Mouse (Mus musculus) urinary bladder, postnatal 14 days (tissue): ENCODE results near the gene Platr17.
"Not testable (repeated sequence)": the region's sequence is repeated elsewhere in the genome, so short reads cannot be mapped to it uniquely, and the experiment has no call there.

ENCODE experiments used
- DNase-seq: peaks from one replicate; pipeline ENCODE4 v3.0.0; 2021; ENCODE audit warnings: low spot score

The Platr17 gene

DNA sequence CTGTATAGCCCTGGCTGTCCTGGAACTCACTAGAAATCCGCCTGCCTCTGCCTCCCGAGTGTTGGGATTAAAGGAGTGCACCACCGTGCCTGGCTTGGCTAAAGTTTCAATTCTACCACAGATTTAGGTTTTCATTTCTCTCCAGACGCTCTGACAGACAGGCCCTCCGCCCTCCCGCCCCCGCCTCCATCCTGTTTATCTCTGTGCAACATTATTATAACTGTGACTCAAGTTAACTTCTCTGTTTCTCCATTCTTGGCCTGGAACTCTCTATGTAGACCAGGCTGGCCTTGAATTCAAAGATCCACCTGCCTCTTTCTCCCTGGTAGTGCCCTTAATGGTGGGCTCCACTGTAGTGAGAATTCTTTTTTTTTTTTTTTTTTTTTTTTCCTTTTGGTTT lies 2.4 kb upstream of the Platr17 start:
- no peak for DNase-seq

DNA sequence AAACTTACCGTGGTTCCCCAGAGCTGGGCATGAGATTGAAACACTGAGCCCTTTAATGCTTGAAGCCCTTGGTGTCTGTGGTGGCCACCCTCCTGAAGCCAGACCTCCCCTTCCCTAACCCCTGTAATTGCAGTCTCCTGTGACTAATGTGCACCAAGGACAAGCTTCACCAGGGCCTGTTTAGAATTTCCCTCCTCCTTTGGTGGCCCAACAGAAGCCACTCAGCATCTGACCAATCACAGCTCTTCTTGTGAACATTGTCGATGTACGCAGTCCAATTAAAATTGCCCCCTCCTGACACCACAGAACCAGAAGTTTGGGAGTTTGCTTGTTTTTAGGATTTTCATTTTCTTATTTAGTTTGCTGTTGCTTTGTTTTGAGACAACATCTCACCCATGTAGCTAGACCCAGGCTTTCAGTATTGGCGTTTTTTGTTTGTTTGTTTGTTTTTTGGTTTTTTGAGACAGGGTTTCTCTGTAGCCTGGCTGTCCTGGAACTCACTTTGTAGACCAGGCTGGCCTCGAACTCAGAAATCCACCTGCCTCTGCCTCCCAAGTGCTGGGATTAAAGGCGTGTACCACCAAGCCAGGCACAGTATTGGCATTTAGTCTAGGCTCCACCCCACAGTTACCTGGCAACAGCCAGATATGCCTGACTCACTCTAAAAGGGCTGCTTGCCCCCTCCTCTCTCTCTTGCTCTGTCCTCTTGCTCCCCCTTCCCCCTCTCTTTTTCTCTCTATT lies 854 bp upstream of the Platr17 start:
- not testable (repeated sequence) for DNase-seq

DNA sequence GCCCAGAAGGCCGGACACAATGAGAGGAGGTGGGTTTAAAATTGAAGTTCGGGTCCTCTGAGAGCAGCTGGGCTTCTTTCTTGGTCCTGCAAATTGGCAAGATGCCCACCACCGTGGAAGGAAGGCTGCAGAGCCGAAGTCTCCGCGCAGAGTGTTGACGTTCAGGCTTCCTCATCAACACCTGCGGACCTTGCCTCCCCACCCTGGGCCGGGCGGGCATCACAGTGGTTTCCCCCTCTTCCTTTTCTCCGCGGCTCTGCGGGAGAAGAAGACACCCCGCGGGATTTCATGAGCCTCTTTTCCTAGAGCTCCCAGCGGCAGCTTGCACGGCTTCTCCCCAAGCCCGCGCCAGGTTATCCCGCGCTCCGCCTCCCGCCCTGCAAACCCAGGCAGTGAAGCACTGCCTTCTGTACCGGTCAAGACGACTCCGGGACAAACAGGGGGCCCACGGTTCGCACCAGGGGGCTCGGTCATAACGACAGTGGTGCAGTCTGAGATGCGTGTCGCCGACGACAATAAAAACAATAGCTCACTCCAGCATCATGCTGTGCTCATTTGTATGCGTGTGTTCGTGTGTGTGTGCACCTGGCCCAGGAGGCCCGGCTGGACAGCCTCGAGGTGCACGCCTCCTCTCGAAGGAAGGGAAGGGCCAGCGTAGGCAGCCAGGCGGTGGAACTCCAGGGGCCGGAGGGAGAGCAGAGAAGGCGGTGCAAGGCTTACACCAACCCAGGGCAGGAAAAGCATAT lies 3.6 kb downstream of the Platr17 start:
- DNase-seq, result peak; percentile 47

DNA sequence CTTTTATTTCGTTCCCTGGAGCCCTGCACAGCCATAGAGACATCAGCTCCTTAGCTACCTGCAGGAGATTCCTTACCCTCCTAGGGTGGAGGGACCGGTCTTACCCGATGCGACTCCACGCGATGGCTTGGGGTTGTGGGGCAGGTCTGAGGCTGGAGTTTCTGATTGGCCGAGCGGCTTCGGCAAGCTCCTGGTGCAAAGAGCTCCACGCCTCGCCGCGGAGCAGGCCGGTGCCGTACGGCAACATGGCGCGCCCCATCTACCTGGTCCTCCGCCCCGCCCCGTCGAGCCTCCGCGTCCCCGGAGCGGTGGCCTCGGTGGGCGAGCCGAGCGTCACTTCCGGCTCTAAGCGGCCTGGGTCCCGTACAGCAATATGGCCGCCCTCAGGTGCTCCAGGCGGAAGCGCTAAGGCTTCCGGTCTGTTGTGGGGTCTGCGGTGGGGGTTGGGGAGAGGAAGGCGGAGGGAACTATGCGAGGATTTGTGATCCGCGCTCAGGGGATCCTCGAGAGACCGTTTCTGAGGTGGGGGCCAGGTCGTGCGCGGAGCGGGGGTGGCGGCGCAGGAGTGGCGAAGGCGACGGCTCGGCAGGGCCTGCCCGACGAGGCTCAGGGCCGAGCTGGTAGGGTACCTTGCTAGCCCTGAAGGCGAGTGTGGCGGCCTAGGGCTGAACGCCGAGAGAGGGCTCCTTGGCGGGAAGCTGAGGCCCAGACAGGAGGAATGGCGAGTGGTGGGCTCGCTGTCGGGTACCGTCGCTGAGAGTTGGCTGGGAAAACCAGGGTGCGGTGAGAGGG lies 4.3 kb downstream of the Platr17 start, which contains the start of gene Daxx:
Gene Daxx, plus strand, starts transcription at position 338 of the 792 bp plus-strand sequence.
- DNase-seq, result peak; percentile 99

DNA sequence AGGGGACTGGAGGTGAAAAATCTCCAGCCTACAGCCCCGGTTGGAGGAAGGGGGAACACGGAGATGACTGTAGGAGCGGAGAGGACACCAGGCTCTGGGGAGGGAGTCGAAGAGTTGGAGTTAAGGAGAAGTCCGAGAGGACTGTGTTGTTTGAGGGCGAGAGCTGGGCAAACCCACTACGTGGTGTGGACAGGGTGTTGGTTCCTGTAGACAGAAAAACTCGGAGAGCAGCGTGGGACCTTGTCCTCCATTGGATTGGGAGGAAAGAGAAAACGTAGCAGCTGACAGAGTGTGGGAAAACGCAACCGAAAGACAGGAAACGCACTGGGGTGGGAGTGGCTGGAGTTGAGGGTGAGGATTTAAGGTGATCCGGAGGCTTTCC lies 4.9 kb downstream of the Platr17 start:
- peak; percentile 59 for DNase-seq

DNA sequence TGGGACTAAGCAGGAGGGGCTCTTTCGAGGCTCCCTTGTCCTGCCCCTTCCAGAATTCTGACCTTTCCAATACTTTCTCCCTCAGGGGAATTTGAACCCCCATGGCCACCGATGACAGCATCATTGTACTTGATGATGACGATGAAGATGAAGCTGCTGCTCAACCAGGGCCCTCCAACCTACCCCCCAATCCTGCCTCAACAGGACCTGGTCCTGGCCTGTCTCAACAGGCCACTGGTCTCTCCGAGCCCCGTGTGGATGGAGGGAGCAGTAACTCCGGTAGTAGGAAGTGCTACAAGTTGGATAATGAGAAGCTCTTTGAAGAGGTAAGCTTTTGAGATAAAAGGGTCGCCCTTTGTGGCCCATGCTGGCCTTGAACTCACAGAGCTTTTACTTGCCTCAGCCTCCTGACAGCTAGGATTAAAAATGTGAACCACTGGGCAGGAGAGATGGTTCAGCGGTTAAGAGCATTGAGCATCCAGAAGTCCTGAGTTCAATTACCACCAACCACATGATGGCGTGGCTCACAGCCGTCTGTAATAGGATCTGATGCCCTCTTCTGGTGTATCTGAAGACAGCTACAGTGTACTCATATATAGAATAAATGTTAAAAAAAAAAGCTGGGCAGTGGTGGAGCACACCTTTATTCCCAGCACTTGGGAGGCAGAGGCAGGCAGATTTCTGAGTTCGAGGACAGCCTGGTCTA lies 5.6 kb downstream of the Platr17 start:
- no peak for DNase-seq

DNA sequence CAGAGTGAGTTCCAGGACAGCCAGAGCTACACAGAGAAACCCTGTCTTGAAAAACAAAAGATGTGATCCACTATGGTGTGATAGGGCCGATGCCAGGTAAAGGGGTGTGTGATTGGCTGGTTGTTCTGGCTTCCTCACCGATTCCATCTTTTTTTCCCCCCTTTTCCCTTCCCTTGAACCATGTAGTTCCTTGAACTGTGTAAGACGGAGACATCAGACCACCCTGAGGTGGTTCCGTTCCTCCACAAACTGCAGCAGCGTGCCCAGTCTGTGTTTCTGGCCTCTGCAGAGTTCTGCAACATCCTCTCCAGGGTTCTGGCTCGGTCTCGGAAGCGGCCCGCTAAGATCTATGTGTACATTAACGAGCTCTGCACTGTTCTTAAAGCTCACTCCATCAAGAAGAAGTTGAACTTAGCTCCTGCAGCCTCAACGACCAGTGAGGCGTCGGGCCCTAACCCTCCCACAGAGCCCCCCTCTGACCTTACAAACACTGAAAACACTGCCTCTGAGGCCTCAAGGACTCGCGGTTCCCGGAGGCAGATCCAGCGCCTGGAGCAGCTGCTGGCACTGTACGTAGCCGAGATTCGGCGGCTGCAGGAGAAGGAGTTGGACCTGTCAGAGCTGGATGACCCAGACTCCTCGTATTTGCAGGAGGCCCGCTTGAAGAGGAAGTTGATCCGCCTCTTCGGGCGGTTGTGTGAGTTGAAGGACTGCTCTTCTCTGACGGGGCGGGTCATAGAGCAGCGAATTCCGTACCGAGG lies 6.3 kb downstream of the Platr17 start:
- DNase-seq, result no peak

DNA sequence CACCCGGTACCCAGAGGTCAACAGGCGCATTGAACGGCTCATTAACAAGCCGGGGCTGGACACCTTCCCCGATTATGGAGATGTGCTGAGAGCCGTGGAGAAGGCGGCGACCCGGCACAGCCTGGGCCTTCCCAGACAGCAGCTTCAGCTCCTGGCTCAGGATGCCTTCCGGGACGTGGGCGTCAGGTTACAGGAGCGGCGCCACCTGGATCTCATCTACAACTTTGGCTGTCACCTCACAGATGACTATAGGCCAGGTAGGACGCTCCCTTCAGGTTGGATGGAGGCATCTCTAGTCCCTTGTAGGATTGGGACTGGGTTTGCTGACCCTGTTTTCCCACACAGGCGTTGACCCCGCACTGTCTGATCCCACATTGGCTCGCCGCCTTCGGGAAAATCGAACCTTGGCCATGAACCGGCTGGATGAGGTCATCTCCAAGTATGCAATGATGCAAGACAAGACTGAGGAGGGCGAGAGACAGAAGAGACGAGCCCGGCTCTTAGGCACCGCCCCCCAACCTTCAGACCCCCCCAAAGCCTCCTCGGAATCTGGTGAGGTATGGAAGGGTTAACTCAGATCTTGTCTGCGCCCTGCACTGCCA lies 7.0 kb downstream of the Platr17 start:
- DNase-seq, result no peak

DNA sequence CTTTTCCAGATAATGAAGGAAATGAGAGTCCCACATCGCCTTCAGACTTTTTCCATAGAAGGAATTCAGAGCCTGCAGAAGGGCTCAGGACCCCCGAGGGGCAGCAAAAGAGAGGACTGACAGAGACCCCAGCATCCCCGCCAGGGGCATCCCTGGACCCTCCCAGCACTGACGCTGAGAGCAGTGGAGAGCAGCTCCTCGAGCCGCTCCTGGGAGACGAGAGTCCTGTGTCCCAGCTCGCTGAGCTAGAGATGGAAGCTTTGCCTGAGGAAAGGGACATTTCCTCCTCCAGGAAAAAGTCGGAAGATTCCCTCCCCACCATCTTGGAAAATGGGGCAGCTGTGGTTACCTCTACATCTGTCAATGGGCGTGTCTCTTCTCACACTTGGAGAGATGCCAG lies 8.3 kb downstream of the Platr17 start:
- no peak for DNase-seq

DNA sequence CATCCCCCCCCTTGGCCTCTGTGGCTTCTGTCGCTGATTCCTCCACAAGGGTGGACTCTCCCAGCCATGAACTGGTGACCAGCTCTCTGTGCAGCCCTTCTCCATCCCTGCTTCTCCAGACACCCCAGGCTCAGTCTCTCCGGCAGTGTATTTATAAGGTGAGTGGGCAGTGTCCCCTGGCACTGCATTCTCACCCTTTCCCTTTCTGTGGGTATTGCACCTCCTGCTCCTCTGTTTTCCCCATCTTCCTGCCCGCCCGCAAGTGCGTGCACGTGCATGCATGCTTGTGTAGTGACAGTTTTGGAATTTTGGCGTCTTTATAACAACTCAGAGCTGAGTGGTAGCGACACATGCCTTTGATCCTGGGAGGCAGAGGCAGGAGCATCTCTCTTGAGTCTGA lies 9.0 kb downstream of the Platr17 start:
- no peak for DNase-seq

DNA sequence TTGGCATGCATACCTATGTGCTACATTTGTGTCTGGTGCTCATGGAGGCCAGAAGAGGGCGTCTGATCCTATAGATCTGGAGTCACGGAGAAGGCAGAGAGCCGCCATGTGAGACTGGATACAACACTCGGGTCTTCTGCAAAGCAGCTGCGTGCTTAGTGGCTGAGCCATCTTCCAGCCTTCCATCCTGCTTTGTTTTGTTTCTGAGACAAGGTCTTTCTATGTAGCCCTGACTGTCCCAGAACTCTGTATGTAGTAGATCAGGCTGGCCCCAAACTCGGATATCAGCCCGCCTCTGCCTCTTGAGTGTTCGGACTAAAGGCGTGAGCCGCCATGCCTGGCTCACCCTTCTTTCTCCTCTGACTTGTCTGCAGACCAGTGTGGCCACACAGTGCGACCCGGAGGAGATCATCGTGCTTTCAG lies 10.0 kb downstream of the Platr17 start:
- no peak for DNase-seq

DNA sequence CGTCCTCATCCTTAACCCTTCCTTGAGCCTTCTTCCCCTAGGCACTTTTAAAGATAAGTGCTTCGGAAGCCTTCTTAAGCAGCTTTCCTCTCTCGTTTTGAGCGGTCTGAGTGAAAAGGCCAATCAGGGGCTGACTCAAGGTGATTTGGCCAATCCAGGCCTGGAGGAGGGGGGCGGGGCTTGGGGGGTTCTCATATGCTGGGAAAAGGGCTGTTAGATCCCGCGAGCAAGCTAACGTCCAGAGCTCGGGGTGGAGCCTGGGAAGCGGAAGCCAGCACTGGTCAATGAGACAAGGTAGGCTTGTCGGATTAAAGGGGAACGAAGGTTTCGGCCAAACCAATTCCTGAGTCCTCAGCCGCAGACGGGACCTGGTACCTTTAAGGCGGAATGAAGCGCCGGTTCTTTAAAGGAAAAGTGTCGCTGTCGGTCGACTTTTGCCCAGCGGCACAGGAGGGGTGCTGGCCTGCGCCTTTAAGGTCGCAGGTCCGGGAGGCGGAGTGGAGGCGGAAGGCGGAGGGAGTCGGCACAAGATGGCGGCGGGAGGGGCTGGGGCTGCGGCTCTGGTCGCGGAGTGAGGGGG lies 10.8 kb downstream of the Platr17 start, which contains the start of the genes Tapbp and Zbtb22:
Gene Tapbp, plus strand, starts transcription at position 229 of the 580 bp plus-strand sequence.
Gene Zbtb22, plus strand, starts transcription at position 234 of the 580 bp plus-strand sequence.
- peak; percentile 95 for DNase-seq

DNA sequence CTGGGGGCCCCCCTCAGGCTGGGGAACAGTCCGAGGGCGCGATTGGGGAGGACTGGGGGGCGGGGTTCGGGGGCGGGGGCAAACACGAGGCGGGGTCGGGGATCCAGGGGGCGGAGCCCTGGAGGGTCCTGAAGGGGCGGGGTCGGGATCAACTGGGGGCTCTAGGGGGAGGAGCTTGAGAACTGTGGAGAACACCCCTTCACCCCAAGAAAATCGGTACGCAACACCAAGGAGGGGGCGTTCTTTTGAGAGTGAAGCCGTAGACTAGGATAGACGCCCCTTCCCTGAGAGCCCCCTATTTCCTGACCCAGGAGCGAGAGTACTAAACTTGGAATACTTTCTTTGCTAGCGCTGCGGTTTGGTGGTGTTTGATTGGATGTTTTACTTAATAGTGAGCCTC lies 11.4 kb downstream of the Platr17 start:
- DNase-seq, result no peak

DNA sequence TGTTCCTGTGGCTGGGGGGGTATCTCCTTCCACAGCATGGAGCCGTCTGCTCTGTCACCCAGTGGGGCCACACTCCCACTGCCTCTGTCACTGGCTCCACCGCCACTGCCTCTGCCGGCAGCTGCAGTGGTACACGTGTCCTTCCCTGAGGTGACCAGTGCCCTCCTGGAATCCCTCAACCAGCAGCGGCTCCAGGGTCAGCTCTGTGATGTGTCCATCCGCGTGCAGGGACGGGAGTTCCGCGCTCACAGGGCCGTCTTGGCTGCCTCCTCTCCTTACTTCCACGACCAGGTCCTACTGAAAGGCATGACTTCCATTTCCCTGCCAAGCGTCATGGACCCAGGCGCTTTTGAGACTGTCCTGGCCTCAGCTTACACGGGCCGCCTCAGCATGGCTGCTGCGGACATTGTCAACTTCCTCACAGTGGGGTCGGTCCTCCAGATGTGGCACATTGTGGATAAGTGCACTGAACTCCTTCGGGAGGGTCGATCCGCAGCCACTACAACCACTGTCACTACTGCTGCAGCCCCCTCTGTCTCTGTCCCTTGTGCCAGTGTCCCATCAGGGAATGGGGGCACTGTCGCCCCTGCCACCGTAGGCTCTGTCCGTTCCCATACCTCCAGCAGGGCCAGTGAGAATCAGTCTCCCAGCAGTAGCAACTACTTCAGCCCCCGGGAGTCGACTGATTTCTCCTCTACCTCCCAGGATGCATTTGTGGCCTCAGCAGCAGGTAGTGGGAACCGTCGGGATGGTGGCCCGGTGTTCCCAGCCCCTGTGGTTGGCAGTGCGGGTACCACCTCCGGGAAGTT lies 12.1 kb downstream of the Platr17 start:
- no peak for DNase-seq

DNA sequence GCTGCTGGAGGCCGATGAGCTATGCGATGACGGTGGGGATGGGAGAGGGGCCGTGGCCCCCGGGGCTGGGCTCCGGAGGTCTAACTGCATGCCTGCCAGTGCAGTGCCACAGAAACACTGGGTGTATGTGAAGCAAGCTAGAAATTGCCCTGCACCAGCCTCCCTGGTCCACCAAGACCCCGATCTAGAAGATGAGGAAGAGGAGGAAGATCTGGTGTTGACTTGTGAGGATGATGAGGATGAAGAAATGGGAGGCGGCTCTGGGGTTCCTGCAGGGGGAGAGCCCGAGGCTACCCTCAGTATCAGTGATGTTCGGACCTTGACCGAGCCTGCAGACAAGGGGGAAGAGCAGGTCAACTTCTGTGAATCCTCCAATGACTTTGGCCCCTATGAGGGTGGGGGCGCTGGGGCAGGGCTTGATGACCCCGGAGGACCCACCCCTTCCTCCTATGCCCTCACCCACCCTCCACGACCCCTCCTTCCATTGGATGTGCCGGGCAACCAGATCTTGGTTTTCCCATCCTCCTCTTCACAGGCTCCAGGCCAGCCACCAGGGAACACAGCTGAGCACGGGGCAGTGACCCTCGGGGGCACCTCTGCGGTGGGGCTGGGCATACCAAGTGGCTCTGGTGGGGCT lies 12.8 kb downstream of the Platr17 start:
- DNase-seq, result no peak

DNA sequence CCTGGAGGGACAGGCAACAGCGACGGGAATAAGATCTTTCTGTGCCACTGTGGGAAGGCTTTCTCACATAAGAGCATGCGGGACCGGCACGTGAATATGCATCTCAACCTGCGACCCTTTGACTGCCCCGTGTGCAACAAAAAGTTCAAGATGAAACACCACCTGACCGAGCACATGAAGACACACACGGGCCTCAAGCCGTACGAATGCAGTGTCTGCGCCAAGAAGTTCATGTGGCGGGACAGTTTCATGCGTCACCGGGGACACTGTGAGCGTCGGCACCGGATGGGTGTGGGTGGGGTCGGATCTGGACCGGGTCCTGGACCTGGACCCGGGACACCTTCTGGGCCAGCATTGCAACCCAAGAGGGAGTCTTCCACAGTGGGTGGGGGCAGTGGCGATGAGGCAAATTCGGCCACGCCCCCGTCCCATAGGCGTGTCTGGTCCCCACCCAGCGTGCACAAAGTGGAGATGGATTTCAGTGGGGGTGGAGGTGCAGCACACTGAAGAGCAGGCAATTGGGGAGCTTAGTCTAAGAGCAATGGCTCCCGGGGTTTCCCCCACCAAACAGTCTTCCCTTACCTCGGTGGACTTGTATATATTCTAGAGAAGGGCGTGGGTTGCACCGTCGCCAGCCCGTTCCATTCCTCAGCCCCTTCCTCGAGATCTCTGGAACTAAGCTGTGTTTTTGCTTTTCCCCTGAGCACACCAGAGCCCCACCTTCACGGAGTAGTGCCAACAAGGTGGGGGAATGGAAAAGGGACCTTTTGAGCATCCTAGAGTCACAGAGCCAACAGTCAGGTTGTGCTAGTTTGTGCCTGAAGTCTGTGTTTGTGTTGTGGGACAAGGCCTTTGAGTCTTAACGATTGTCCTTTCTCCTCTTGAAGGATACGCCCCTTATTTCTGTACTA lies 13.6 kb downstream of the Platr17 start:
- DNase-seq, result peak; percentile 53

DNA sequence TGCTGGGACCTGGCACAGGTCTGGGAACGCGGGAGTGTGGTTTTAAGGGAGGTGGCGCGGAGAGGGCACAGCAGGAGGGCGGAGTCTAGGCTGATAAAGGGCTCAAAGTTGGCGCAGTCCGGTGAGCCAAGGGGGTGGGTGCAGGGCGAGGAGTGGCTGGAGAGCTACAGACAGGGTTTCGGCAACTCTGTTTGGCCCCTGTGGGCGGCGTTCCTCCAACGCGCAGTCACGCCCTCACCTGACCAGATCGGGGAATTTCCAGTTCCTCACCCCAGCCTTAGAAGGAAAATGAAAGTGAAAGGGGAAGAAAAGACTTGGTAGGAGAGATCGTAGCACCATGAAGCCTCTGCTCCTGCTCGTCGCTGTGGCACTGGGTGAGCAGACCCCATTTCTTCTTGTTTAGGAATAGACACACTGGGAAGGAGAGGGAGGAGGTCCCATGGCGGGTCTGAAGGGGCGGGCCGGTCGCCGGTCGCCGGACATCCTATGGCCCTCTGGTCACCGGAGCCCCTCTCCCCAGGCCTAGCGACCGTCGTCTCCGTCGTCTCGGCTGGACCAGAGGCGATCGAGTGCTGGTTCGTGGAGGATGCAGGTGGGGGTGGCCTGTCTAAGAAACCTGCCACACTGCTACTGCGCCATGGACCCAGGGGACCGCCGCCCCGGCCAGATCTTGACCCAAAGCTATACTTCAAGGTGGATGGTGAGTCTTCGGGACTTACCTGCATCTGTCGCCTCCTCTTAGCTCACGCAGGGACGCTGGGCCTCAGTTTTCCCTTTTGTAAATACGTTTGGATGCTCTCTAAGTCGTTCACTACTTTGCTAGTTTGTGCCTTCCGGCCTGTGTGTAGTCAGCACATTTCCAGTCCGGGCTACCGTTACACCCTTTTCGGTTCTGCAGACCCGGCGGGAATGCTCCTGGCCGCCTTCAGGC lies 14.7 kb downstream of the Platr17 start:
- DNase-seq, result peak; percentile 90
